Mouse (Mus musculus) duodenum, adult 2 months (tissue): Measurements from ENCODE around the gene Olfr1225. TPM values are rescaled to one million over a fixed set of nuclear protein-coding genes. Genes with fewer than 3 reads are reported as not detected.

ENCODE experiments used
- polyA plus RNA-seq: library from polyadenylated mRNA; depleted of rRNA; stranded (reverse); fragments of >200 nt; gene quantifications from 2 replicates; pipeline ENCODE4 v1.2.3, GENCODE M21; 2012; ENCODE audit warnings: low replicate concordance; rRNA removed

Olfr1225 gene
- polyA plus RNA-seq: not detected in 2 replicates

GRCm38 (mm10) chr2:89174569-89174968 is at the start of gene Olfr1225:
Gene Olfr1225, minus strand, starts transcription at chr2:89174669.

DNA sequence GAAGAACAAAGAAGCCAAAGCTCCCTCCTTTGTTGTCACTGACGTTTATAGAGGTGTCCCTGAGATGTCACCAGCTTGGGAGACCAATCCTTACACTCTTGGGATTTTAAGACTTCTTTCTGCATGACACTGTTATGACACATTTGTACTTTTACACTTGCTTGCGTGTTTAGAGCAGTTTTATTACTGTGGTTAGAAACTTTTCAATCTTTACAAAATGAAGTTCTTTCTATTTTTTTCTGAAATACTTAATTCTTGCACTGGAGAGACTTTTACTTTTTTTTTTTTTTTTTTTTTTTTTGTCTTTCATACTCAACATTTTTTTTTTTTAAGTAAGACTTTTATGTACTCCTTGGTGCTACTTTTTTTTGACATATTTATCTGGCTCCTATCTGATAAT is 25.5 kb upstream of the Olfr1225 start, which contains the start of gene Olfr1226:
TSS of gene Olfr1226 (minus strand) at position 101 of the 400 bp plus-strand sequence.

GRCm38 (mm10) chr2:89163991-89164390 is 10.5 kb downstream of the Olfr1225 start, which contains the start of gene Olfr1224-ps1:
Gene Olfr1224-ps1, minus strand, starts transcription at chr2:89164091.

DNA sequence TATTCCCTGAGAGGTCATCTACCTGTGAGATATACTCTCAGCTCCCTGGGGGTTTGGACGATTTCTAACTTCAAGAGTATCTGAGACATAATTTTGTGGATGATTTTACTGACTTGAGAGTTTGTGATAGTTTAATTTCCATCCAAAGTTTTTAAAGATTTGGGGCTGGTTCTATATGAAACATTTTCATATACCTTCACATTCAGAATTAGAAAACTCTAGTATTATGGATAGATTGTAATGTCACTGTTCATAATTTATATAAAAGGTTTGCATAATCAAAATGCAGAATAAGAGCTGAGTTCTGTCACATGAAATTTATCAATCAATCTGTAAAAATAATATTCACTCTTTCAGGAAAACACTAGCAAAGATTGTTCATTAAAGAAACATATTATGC is 23.0 kb downstream of the Olfr1225 start, which contains the start of gene Olfr1223:
TSS of gene Olfr1223 (minus strand) at position 101 of the 400 bp plus-strand sequence.

GRCm38 (mm10) chr2:89132954-89133353 is 41.5 kb downstream of the Olfr1225 start, which contains the start of gene Olfr1222:
Gene Olfr1222, minus strand, starts transcription at chr2:89133054.

Other genes with a start within 250 kb of the Olfr1225 start
- not detected in 2 replicates for gene Olfr1211, start 236.6 kb downstream of the Olfr1225 start, polyA plus RNA-seq
- not detected in 2 replicates for gene Olfr1212, start 220.7 kb downstream of the Olfr1225 start, polyA plus RNA-seq
- gene Gm13762, start 194.4 kb downstream of the Olfr1225 start, polyA plus RNA-seq: not detected in 2 replicates
- not detected in 2 replicates for gene Olfr1214, start 182.0 kb downstream of the Olfr1225 start, polyA plus RNA-seq
- gene Olfr1215, start 167.7 kb downstream of the Olfr1225 start, polyA plus RNA-seq: not detected in 2 replicates
- not detected in 2 replicates for gene Olfr1216, start 156.3 kb downstream of the Olfr1225 start, polyA plus RNA-seq
- not detected in 2 replicates for gene Olfr1217, start 142.6 kb downstream of the Olfr1225 start, polyA plus RNA-seq
- gene Olfr1218, start 113.5 kb downstream of the Olfr1225 start, polyA plus RNA-seq: not detected in 2 replicates
- gene Olfr1219, start 91.2 kb downstream of the Olfr1225 start, polyA plus RNA-seq: not detected in 2 replicates
- gene Olfr1220, start 67.8 kb downstream of the Olfr1225 start, polyA plus RNA-seq: not detected in 2 replicates
- not detected in 2 replicates for gene Olfr1221, start 57.4 kb downstream of the Olfr1225 start, polyA plus RNA-seq
- not detected in 2 replicates for gene Olfr1222, start 41.6 kb downstream of the Olfr1225 start, polyA plus RNA-seq
- not detected in 2 replicates for gene Olfr1223, start 23.1 kb downstream of the Olfr1225 start, polyA plus RNA-seq
- gene Olfr1224-ps1, start 10.6 kb downstream of the Olfr1225 start, polyA plus RNA-seq: not detected in 2 replicates
- gene Olfr1226, start 25.4 kb upstream of the Olfr1225 start, polyA plus RNA-seq: not detected in 2 replicates
- gene Olfr1228, start 79.4 kb upstream of the Olfr1225 start, polyA plus RNA-seq: not detected in 2 replicates
- gene Olfr1229, start 113.3 kb upstream of the Olfr1225 start, polyA plus RNA-seq: not detected in 2 replicates
- gene Olfr1230, start 122.6 kb upstream of the Olfr1225 start, polyA plus RNA-seq: not detected in 2 replicates
- not detected in 2 replicates for gene Olfr1231, start 132.4 kb upstream of the Olfr1225 start, polyA plus RNA-seq
- not detected in 2 replicates for gene Olfr1232, start 155.0 kb upstream of the Olfr1225 start, polyA plus RNA-seq
- not detected in 2 replicates for gene Olfr1233, start 167.7 kb upstream of the Olfr1225 start, polyA plus RNA-seq
- not detected in 2 replicates for gene Olfr1234, start 190.2 kb upstream of the Olfr1225 start, polyA plus RNA-seq
- not detected in 2 replicates for gene Olfr1238, start 235.0 kb upstream of the Olfr1225 start, polyA plus RNA-seq
- not detected in 2 replicates for gene Olfr1239, start 245.7 kb upstream of the Olfr1225 start, polyA plus RNA-seq